Mouse (Mus musculus) heart, postnatal 0 days (tissue): ENCODE data around the gene Atp5s.
A peak's percentile ranks its signal among the peaks of the same experiment; 100 is the strongest.

ENCODE experiments used
- CTCF ChIP-seq: IDR thresholded peaks from 2 replicates; pipeline ENCODE4 v1.5.1; 2016; ENCODE audit warnings: antibody characterized with exemption, control low read depth, low read depth
- EP300 ChIP-seq: IDR thresholded peaks from 2 replicates; pipeline ENCODE4 v1.6.1; 2016; ENCODE audit warnings: antibody characterized with exemption, low read depth

GRCm38 (mm10) chr12:69757418-69758141 is 32.8 kb downstream of the Atp5s start:
- TF ChIP-seq CTCF (peak; percentile 83), EP300 (no peak; the same call in 1 of the 2 replicates)
